Mouse (Mus musculus) midbrain, embryonic 11.5 days (tissue): Measurements from ENCODE around the gene Ntrk3. TPM values are rescaled to one million over a fixed set of nuclear protein-coding genes. Genes with fewer than 3 reads are reported as not detected.

Source experiments
- ATAC-seq: fragments of 200-750 bp; cut with Nextera tagmentation; 2 replicates; pipeline ENCODE4 v1.8.0; 2017; ENCODE audit warnings: moderate TSS enrichment, moderate library complexity; ENCODE audit not compliant: low FRiP score
- DNase-seq: peaks from one replicate; pipeline ENCODE4 v3.0.0; 2015; ENCODE audit warnings: low spot score; ENCODE audit errors: missing footprints
- H3K27ac ChIP-seq: fragments of 300-500 bp; sonication (generic); 2 replicates; pipeline ENCODE4 v1.5.1; 2014; ENCODE audit warnings: low read depth, low read length
- H3K27me3 ChIP-seq: fragments of 300-500 bp; sonication (generic); 2 replicates; pipeline ENCODE4 v1.6.1; 2014; ENCODE audit warnings: mild to moderate bottlenecking, low read length, moderate library complexity, mixed read lengths; ENCODE audit not compliant: control insufficient read depth, insufficient read depth
- H3K36me3 ChIP-seq: fragments of 300-500 bp; sonication (generic); 2 replicates; pipeline ENCODE4 v1.6.1; 2014; ENCODE audit warnings: mild to moderate bottlenecking, low read length, moderate library complexity, mixed read lengths; ENCODE audit not compliant: control insufficient read depth, insufficient read depth
- H3K4me1 ChIP-seq: fragments of 300-500 bp; sonication (generic); 2 replicates; pipeline ENCODE4 v1.6.1; 2014; ENCODE audit warnings: low read length; ENCODE audit not compliant: control insufficient read depth, insufficient read depth
- H3K4me2 ChIP-seq: fragments of 300-500 bp; sonication (generic); 2 replicates; pipeline ENCODE4 v1.6.1; 2014; ENCODE audit warnings: mild to moderate bottlenecking, moderate library complexity
- H3K4me3 ChIP-seq: fragments of 300-500 bp; sonication (generic); 2 replicates; pipeline ENCODE4 v1.5.1; 2014; ENCODE audit warnings: low read depth, low read length
- H3K9ac ChIP-seq: fragments of 300-500 bp; sonication (generic); 2 replicates; pipeline ENCODE4 v1.6.1; 2014; ENCODE audit warnings: low read length
- H3K9me3 ChIP-seq: fragments of 300-500 bp; sonication (generic); 2 replicates; pipeline ENCODE4 v1.6.1; 2016; ENCODE audit warnings: low read length; ENCODE audit not compliant: control insufficient read depth
- WGBS: fragments of 180-500 bp; shearing (Covaris S2); extraction: QIAGEN DNeasy Blood & Tissue Kit; methylation state at CpG from one replicate; pipeline ENCODE4 v1.1.7; 2014; 5-methylcytosine and 5-hydroxymethylcytosine counted together
- polyA plus RNA-seq: library from polyadenylated mRNA; unstranded; fragments of >200 nt; fragmentation: Nextera tagmentation; extraction: Ambion mirVana; gene quantifications from 2 replicates; pipeline ENCODE4 v1.2.1, GENCODE M21; 2014

Gene Ntrk3
- polyA plus RNA-seq, 1 experiment from 2014 or later: 3.6 TPM

DNA sequence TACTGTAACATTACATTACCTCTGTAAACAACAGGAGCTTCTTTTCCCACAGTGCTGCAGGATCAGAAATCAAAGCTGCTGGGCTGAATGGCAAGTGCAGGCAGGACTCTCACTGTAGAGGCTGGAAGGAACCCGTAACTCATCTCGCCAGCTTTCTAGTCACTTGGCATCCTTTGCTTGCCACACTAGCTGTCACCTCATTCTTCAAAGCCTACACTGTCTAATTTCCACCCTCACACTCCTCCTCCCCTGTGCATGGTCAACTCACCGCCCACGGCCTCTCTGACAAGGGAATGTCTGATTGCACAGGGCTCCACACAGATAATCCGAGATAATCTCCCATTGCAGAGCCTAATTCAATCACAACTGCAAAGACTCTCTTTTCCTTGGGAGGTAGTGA lies 327.8 kb downstream of the Ntrk3 start:
- no peak overlapping the region for H3K4me2 ChIP-seq
- no peaks in the 10 kb centered on the region for H3K4me1 ChIP-seq
- H3K9me3 ChIP-seq: no peaks in the 10 kb centered on the region
- no peaks in the 10 kb centered on the region for H3K27me3 ChIP-seq
- DNase-seq (no peak), ATAC-seq (no peak)
- H3K9ac ChIP-seq: no peak overlapping the region
- no peaks in the 10 kb centered on the region for H3K36me3 ChIP-seq
- no peak overlapping the region for H3K27ac ChIP-seq
- no peak overlapping the region for H3K4me3 ChIP-seq
- WGBS: 56% methylated on average over 5 of the region's 5 CpGs

DNA sequence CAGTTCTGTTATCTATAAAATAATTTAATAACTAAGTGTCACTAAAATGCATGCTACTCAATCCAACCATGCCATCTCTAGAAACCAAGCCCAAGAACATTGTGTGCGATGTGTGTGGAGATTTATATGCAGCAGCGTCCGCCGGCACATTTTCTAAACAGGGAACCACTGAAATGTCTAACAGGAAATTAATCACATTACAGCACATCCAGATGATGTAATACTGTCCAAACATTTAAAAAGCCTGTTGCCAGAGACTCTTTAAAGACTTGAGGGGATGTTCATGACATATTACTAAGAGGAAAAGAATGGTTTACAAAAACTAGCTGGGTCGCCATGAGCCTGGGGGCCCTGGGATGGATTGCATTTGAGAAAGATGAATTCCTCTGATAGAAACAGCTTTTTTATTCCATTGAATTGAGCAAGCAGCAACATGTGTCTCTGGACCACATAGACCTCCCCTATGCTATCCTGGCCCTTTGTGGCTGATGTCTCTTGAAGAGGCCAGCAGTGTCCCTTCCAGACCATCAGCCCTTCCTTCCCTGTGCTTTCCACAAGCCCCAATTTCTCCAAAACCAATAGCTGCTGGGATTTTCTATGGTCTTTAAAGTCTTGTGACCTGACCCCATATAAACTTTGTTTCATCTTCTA lies 331.0 kb downstream of the Ntrk3 start:
- H3K9ac ChIP-seq: no peak overlapping the region
- DNase-seq (no peak), ATAC-seq (no peak)
- H3K36me3 ChIP-seq: no peaks in the 10 kb centered on the region
- H3K27ac ChIP-seq: no peak overlapping the region
- H3K27me3 ChIP-seq: no peaks in the 10 kb centered on the region
- H3K4me2 ChIP-seq: no peak overlapping the region
- H3K4me3 ChIP-seq: no peak overlapping the region
- H3K4me1 ChIP-seq: no peaks in the 10 kb centered on the region
- WGBS: 92% methylated on average over 5 of the region's 5 CpGs
- no peaks in the 10 kb centered on the region for H3K9me3 ChIP-seq

- H3K9ac ChIP-seq: no peak overlapping the region
- DNase-seq (no peak), ATAC-seq (no peak)
- no peak overlapping the region for H3K4me3 ChIP-seq
- no peaks in the 10 kb centered on the region for H3K27me3 ChIP-seq
- H3K9me3 ChIP-seq: no peaks in the 10 kb centered on the region
- no peaks in the 10 kb centered on the region for H3K4me1 ChIP-seq
- H3K4me2 ChIP-seq: no peak overlapping the region
- WGBS: 93% methylated on average over 6 of the region's 6 CpGs
- H3K27ac ChIP-seq: no peak overlapping the region
- no peaks in the 10 kb centered on the region for H3K36me3 ChIP-seq
These were observed 333.3 kb downstream of the Ntrk3 start for GRCm38 (mm10) chr7:78404481-78404880.

- Histone ChIP-seq H3K4me2 (no peak overlapping the region), H3K4me3 (no peak overlapping the region), H3K36me3 (no peaks in the 10 kb centered on the region), H3K4me1 (no peaks in the 10 kb centered on the region), H3K27me3 (no peaks in the 10 kb centered on the region), H3K9ac (no peak overlapping the region), H3K9me3 (no peaks in the 10 kb centered on the region), H3K27ac (no peak overlapping the region)
- 88% methylated on average over 3 of the region's 3 CpGs for WGBS
- DNase-seq: no peak
- no peak for ATAC-seq
These were observed 335.3 kb downstream of the Ntrk3 start for GRCm38 (mm10) chr7:78402495-78402894.

DNA sequence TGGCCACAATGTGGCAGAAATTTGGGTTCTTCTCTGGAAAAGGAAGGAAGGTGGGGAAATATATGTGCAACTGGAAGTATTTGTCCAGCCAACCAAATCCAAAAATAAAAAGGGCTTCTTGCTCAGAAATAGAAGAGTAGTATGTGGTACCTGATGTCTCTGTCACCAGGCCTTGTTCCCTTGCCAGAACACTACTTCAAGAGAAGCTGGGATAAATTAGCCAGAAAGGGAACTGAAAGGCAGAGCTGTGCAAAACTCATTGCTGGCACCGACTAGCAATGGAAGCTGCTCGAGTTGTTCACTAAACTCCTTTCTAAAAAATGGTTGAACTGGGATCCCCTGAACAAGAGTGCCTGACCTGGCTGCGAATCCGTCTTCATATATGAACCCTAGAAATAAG lies 337.6 kb downstream of the Ntrk3 start:
- Histone ChIP-seq H3K9me3 (no peaks in the 10 kb centered on the region), H3K4me3 (no peak overlapping the region), H3K4me1 (no peaks in the 10 kb centered on the region), H3K4me2 (no peak overlapping the region), H3K27me3 (no peaks in the 10 kb centered on the region), H3K9ac (no peak overlapping the region), H3K36me3 (no peaks in the 10 kb centered on the region), H3K27ac (no peak overlapping the region)
- ATAC-seq (no peak), DNase-seq (peak; percentile 33)
- WGBS: 90% methylated on average over 4 of the region's 4 CpGs

DNA sequence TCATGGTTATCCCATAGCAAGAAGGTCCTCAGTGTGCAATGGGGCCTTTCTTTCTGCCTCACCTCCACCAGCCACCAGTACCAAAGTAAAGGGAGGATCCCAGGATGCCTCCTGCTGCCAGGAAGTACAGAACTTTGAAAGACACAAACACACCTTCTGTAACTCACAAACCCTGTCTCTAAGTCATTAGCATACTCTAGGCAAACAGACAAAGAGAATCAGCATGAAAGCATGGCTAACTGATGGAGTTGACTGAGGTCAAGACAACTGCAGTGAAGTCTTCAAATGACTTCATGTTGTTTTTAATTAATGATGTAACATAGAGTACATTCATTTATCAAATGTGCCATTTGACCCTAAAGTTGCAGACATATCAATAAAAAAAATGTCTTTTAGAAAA lies 339.4 kb downstream of the Ntrk3 start:
- ATAC-seq (no peak), DNase-seq (no peak)
- Histone ChIP-seq H3K9ac (no peak overlapping the region), H3K36me3 (no peaks in the 10 kb centered on the region), H3K4me1 (no peaks in the 10 kb centered on the region), H3K4me3 (no peak overlapping the region), H3K27me3 (no peaks in the 10 kb centered on the region), H3K27ac (no peak overlapping the region), H3K9me3 (no peaks in the 10 kb centered on the region), H3K4me2 (no peak overlapping the region)

DNA sequence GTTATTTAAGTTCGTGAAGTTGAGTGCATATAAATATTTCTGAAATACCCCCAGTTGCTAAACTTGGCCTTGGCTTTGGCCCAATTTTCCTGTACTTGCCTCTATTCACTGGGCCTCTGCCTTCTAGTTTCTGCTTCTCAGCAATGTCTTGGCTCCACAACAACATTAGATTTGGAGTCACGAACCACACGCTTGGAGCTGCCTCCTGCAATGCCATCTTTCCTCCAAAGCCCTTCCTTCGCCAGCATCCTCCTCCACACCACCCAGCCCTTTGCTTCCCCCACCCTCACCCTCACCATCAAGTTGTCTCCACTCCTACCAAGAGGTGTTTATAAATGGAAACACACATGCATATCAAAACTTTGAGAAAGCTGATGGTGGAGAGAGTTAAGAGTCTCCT lies 340.6 kb downstream of the Ntrk3 start:
- Histone ChIP-seq H3K27ac (no peak overlapping the region), H3K4me3 (no peak overlapping the region), H3K9ac (no peak overlapping the region), H3K4me2 (no peak overlapping the region), H3K36me3 (no peaks in the 10 kb centered on the region), H3K4me1 (no peaks in the 10 kb centered on the region), H3K27me3 (no peaks in the 10 kb centered on the region), H3K9me3 (no peaks in the 10 kb centered on the region)
- 88% methylated on average over 4 of the region's 4 CpGs for WGBS
- ATAC-seq: no peak
- no peak for DNase-seq

- H3K4me1 ChIP-seq: no peaks in the 10 kb centered on the region
- H3K9me3 ChIP-seq: no peaks in the 10 kb centered on the region
- no peaks in the 10 kb centered on the region for H3K27me3 ChIP-seq
- DNase-seq (no peak), ATAC-seq (no peak)
- H3K36me3 ChIP-seq: no peaks in the 10 kb centered on the region
- WGBS: 93% methylated on average over 3 of the region's 3 CpGs
- no peak overlapping the region for H3K9ac ChIP-seq
- no peak overlapping the region for H3K4me2 ChIP-seq
- no peak overlapping the region for H3K27ac ChIP-seq
- no peak overlapping the region for H3K4me3 ChIP-seq
These were observed 347.8 kb downstream of the Ntrk3 start for GRCm38 (mm10) chr7:78390019-78390418.

GRCm38 (mm10) chr7:78388101-78388500 lies 349.7 kb downstream of the Ntrk3 start:
- Histone ChIP-seq H3K4me3 (no peak overlapping the region), H3K9ac (no peak overlapping the region), H3K4me2 (no peak overlapping the region), H3K27me3 (no peaks in the 10 kb centered on the region), H3K36me3 (no peaks in the 10 kb centered on the region), H3K9me3 (no peaks in the 10 kb centered on the region), H3K4me1 (no peaks in the 10 kb centered on the region), H3K27ac (no peak overlapping the region)
- ATAC-seq: no peak
- no peak for DNase-seq
- WGBS: 88% methylated on average over 5 of the region's 5 CpGs
